Mouse (Mus musculus) gastrocnemius, postnatal 36 days (tissue): ENCODE measurements around the gene Bcl9l. TPM values are rescaled to one million over a fixed set of nuclear protein-coding genes. Genes with fewer than 3 reads are reported as not detected.

ENCODE experiments used
- DNase-seq, 2 experiments: peaks; one replicate each; pipeline ENCODE4 v3.0.0; 2022
- intact Hi-C: fragments of 180-260 bp; cut with DNase I; formaldehyde crosslinking; loops from one replicate; pipeline ENCODE4 v1.15.1; 2025
- total RNA-seq, 2 experiments: library from RNA; stranded (reverse); gene quantifications; 2 replicates each; pipeline ENCODE4 v1.2.3; 2021

Gene Bcl9l
- total RNA-seq, 2 experiments from 2014 or later, result 25.7 to 42.5 TPM

DNA sequence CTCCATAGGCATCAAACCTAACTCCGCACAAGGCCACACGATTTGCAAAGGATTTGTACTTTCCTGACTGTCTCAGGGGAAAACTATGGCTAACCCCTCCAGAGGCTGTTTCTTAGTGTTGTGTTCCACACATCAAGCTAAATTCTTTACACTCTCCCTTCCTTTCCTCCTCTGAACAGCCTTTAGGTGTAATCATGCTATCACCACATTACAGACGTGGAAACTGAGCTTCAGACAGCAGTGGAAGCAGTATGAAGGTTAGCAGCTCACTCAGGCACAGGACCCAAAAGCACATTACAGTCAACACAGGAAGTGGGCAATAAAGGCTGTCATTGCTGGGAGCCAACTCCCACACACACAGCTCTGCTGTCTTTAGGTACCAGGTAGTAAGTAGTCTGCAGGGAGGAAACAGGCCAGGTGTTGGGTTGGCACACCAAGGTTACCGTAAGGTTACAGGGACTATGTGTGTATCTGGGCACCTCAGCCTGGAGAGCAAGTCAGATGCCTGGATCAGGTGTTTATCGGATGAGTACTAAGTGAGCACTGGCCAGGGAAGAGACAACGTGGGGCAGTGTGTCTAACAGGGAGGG lies 50.5 kb downstream of the Bcl9l start:
- intact Hi-C loops, result no loop called here
- DNase-seq, result no peak

GRCm38 (mm10) chr9:44537625-44538301 lies 55.1 kb downstream of the Bcl9l start:
- intact Hi-C loops, result no loop called here
- no peak for DNase-seq

DNA sequence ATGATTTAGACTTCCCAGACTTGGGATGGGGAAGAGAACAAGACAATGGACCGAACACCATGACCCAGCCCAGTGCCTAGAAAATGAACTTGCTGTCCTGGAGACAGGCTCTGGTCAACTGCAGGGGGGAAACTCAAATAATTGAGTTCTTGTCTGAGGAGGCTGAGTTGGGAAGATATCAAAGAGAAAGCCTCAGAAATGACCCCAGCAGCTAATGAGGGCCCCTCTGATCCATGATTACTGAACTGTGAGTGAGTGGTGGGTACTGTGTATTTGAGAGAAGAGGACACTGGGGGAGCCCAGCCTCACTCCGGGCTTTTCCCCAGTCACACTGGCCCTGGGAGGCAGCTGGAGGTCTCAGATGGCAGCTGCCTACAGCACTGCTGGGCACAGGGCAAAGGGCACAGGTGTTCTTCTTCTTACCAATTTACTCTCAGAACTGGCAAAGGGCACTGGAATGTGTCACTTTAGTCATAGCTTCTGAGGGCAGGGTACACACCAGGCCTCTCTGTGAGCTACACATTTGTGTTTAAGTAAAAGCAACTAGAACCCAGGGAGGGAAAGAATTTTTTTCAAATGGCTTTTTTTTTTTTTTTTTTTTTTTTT lies 57.3 kb downstream of the Bcl9l start:
- DNase-seq, result no peak
- intact Hi-C loops, result no loop called here

DNA sequence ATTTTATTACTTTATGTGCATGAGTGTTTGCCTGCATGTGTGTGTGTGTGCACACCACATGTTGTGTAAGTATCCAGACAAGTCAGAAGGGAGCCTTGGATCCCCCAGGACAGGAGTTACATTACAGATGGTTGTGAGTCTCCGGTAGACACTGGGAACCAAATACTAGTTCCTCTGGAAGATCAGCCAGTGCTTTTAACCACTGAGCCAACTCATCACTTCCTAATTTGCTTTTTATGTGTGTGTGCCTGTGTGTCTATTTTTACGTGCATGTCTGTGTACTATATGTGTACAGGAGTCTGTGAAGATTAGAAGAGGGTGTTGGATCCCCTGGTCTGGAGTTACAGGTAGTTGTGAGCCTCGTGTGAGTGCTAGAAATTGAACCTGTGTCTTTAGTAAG lies 58.1 kb downstream of the Bcl9l start:
- intact Hi-C loops, result no loop called here
- no peak for DNase-seq

GRCm38 (mm10) chr9:44542364-44542763 lies 59.7 kb downstream of the Bcl9l start:
- no peak for DNase-seq
- intact Hi-C loops, result no loop called here

DNA sequence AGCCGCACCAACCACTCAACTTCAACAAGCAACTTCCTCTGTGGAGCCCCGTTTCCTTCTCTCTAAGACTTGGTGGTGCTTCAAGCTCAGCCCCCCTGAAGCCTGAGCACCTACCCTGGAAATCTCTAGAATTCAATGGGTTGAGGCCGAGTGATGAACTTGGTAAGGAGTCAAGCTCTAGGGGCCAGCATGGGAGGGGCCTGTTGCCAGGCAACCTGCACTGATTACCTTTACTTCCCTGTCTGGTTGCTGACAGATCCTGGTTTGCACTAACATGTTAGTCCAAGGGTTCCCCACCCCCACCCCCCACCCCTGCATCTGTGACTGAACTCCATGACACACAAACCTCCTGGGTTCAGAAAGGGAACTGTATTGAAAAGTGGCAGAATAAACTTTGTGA lies 62.4 kb downstream of the Bcl9l start:
- intact Hi-C loops, result no loop called here
- DNase-seq, result no peak

DNA sequence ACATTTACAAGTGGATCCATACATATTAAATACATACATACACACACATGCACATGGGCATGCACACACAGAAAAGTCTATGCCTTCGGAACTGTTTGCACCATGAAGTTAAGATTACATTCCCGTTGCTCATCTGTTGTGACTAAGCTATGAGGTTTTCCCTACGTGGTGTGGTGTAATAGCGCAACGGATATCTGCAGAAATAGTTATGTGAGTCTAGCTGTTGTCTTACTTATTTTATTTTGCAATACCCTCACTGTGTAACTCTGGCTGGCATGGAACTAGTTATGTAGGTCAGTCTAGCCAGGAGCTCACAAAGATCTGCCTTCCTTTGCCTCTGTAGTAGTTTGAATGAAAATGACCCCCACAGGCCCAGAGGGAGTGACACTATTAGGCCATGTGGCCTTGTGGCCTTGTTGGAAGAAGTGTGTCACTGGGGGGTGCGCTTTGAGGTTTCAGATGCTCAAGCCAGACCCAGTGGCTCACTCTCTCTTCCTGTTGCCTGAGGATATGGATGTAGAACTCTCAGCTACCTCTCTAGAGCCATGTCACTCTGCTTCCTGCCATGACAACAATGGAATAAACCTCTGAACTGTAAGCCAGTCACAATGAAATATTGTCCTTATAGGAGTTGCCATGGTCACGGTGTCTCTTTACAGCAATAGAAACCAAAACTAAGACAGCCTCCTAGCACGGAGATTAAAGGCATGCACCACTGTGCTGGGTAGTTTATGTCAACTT lies 66.0 kb downstream of the Bcl9l start:
- intact Hi-C loops, result no loop called here
- no peak for DNase-seq

GRCm38 (mm10) chr9:44551138-44551537 lies 68.5 kb downstream of the Bcl9l start:
- DNase-seq, result no peak
- intact Hi-C loops, result no loop called here

DNA sequence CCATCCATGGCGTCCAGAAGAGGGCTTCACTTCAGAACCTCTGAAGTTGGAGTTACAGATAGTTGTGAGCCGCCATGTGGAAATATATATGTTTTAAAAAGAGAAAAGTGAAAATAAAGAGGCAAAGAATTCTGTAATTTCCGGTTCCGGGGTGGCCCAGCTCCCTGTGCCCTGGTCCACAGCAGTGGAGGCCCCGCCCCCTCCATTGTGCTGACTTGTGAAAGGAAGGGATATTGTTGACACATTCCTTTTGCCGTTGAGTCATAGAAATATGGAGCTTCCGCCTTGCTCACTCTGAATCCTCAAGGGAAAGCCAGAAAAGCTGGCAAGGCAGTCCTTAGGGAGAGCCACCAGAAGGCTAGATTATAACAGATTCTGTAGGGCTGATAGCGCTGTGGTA lies 69.5 kb downstream of the Bcl9l start:
- intact Hi-C loops, result no loop called here
- no peak for DNase-seq

Other genes with a start within 250 kb of the Bcl9l start
- 10 to 100 TPM in 1 of 2 experiments, 1 to 10 TPM in 1; 7.8 to 10.4 TPM for gene Cbl, start 248.8 kb upstream of the Bcl9l start, total RNA-seq
- not detected for gene Ccdc153, start 242.1 kb upstream of the Bcl9l start, total RNA-seq
- gene Pdzd3, start 231.4 kb upstream of the Bcl9l start, total RNA-seq, result 1 to 10 TPM in 1 of 2 experiments, under 1 TPM in 1; 0.44 to 1.4 TPM
- 10 to 100 TPM; 22.4 to 22.6 TPM for gene Nlrx1, start 214.2 kb upstream of the Bcl9l start, total RNA-seq
- gene Abcg4, start 194.2 kb upstream of the Bcl9l start, total RNA-seq, result under 1 TPM; 0.48 to 0.74 TPM
- 1 to 10 TPM; 4.9 to 6.0 TPM for gene Hinfp, start 177.2 kb upstream of the Bcl9l start, total RNA-seq
- gene C2cd2l, start 162.5 kb upstream of the Bcl9l start, total RNA-seq, result 10 to 100 TPM; 12.8 to 14.2 TPM
- gene Dpagt1, start 156.8 kb upstream of the Bcl9l start, total RNA-seq, result 10 to 100 TPM; 11.9 to 12.7 TPM
- gene H2afx, start 148.1 kb upstream of the Bcl9l start, total RNA-seq, result 10 to 100 TPM in 1 of 2 experiments, 1 to 10 TPM in 1; 10.0 to 12.9 TPM
- gene Hmbs, start 138.6 kb upstream of the Bcl9l start, total RNA-seq, result 10 to 100 TPM; 19.7 to 21.2 TPM
- gene Vps11, start 121.2 kb upstream of the Bcl9l start, total RNA-seq, result 10 to 100 TPM; 15.4 to 16.2 TPM
- 10 to 100 TPM; 25.0 to 26.0 TPM for gene Hyou1, start 103.3 kb upstream of the Bcl9l start, total RNA-seq
- 100 to 1,000 TPM; 149 to 161 TPM for gene Slc37a4, start 86.0 kb upstream of the Bcl9l start, total RNA-seq
- gene Rps25, start 75.7 kb upstream of the Bcl9l start, total RNA-seq, result 100 to 1,000 TPM; 584 to 735 TPM
- 10 to 100 TPM; 13.2 to 16.1 TPM for gene Trappc4, start 75.2 kb upstream of the Bcl9l start, total RNA-seq
- 1 to 10 TPM; 5.0 to 5.3 TPM for gene Ccdc84, start 64.3 kb upstream of the Bcl9l start, total RNA-seq
- gene Foxr1, start 41.7 kb upstream of the Bcl9l start, total RNA-seq, result not detected
- not detected for gene Upk2, start 27.8 kb upstream of the Bcl9l start, total RNA-seq
- gene Cxcr5, start 79.1 kb downstream of the Bcl9l start, total RNA-seq, result not detected
- 10 to 100 TPM; 57.4 to 60.7 TPM for gene Ddx6, start 122.1 kb downstream of the Bcl9l start, total RNA-seq
- gene Treh, start 190.4 kb downstream of the Bcl9l start, total RNA-seq, result not detected